Mouse (Mus musculus) lung, embryonic 16.5 days (tissue): ENCODE results near the gene Otx1. TPM values are rescaled to one million over a fixed set of nuclear protein-coding genes. Genes with fewer than 3 reads are reported as not detected.

Experiments used
- ATAC-seq: fragments of 200-750 bp; cut with Nextera tagmentation; 2 replicates; pipeline ENCODE4 v1.8.0; 2017; ENCODE audit warnings: low read depth, mild to moderate bottlenecking, moderate library complexity
- H3K27ac ChIP-seq: fragments of 300-500 bp; sonication (generic); 2 replicates; pipeline ENCODE4 v1.5.1; 2014; ENCODE audit warnings: mild to moderate bottlenecking, control low read depth, low read length
- H3K27me3 ChIP-seq: fragments of 300-500 bp; sonication (generic); 2 replicates; pipeline ENCODE4 v1.6.1; 2014; ENCODE audit warnings: low read depth, low read length, mixed read lengths; ENCODE audit not compliant: control insufficient read depth, insufficient read depth
- H3K36me3 ChIP-seq: fragments of 300-500 bp; sonication (generic); 2 replicates; pipeline ENCODE4 v1.6.1; 2014; ENCODE audit warnings: low read length; ENCODE audit not compliant: control insufficient read depth, insufficient read depth
- H3K4me1 ChIP-seq: fragments of 300-500 bp; sonication (generic); replicated peaks from 2 replicates; pipeline ENCODE4 v1.6.1; 2014; ENCODE audit warnings: low read length, mixed read lengths; ENCODE audit not compliant: control insufficient read depth, insufficient read depth
- H3K4me2 ChIP-seq: fragments of 300-500 bp; sonication (generic); 2 replicates; pipeline ENCODE4 v1.6.1; 2014; ENCODE audit warnings: low read depth, low read length, control low read depth
- H3K4me3 ChIP-seq: fragments of 300-500 bp; sonication (generic); 2 replicates; pipeline ENCODE4 v1.5.1; 2014; ENCODE audit warnings: mild to moderate bottlenecking, low read length, control low read depth
- H3K9ac ChIP-seq: fragments of 300-500 bp; sonication (generic); 2 replicates; pipeline ENCODE4 v1.6.1; 2014; ENCODE audit warnings: low read length, control low read depth
- H3K9me3 ChIP-seq: fragments of 300-500 bp; sonication (generic); 2 replicates; pipeline ENCODE4 v1.6.1; 2016; ENCODE audit warnings: low read length; ENCODE audit not compliant: control insufficient read depth
- WGBS: fragments of 180-500 bp; shearing (Covaris S2); extraction: QIAGEN DNeasy Blood & Tissue Kit; methylation state at CpG from one replicate; pipeline ENCODE4 v1.1.7; 2014; 5-methylcytosine and 5-hydroxymethylcytosine counted together
- polyA plus RNA-seq: library from polyadenylated mRNA; unstranded; fragments of >200 nt; fragmentation: Nextera tagmentation; extraction: Ambion mirVana; gene quantifications from 2 replicates; pipeline ENCODE4 v1.2.1, GENCODE M21; 2015

Gene Otx1
- polyA plus RNA-seq, 1 experiment from 2014 or later, result 0.59 TPM

DNA sequence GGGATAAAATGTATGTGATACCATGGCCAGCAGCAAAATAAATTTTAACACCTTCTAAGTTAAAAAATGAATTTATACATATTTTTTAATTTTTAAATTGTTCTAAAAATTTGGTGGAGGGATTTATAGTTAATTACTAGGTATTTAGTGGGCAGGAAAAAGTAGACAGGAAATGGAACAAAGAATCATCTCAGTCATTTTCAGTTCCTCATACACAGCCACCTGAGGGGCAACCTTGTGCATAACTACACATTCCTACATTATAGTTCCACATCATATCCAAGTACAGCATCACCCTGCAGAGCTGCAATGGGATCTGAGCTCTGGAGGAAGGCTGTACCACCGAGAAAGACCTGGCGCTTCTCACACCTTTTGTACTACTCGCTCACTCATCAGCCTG, 33.8 kb downstream of the Otx1 start:
- Histone ChIP-seq H3K27me3 (no peaks in the 10 kb centered on the region), H3K27ac (no peak overlapping the region), H3K4me1 (no peaks in the 10 kb centered on the region), H3K4me2 (no peak overlapping the region), H3K9me3 (no peaks in the 10 kb centered on the region), H3K9ac (no peak overlapping the region), H3K4me3 (no peak overlapping the region), H3K36me3 (no peaks in the 10 kb centered on the region)
- no peak for ATAC-seq
- WGBS, result 83% methylated on average over 3 of the region's 3 CpGs

DNA sequence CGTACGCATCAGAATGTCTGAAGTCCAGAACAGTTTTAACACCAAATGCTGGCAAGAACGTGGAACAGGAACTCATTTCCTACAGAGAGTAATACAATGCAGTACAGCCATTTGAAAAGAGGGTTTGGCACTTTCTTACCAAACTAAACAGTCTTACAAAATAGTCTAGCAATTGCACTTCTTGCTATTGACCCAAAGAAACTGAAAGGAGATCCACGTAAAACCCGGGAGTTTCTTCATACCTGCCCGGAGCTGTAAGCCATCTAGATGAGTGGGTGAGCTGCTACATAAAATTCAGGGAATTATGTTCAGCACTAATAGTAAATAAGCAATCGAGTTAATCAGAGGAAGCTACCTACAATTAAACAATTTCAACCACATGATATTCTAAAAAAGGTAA, 47.5 kb downstream of the Otx1 start:
- Histone ChIP-seq H3K9ac (no peak overlapping the region), H3K4me1 (no peaks in the 10 kb centered on the region), H3K36me3 (no peaks in the 10 kb centered on the region), H3K4me2 (no peak overlapping the region), H3K9me3 (no peaks in the 10 kb centered on the region), H3K27ac (no peak overlapping the region), H3K27me3 (no peaks in the 10 kb centered on the region), H3K4me3 (no peak overlapping the region)
- no peak for ATAC-seq
- 79% methylated on average over 7 of the region's 7 CpGs for WGBS

DNA sequence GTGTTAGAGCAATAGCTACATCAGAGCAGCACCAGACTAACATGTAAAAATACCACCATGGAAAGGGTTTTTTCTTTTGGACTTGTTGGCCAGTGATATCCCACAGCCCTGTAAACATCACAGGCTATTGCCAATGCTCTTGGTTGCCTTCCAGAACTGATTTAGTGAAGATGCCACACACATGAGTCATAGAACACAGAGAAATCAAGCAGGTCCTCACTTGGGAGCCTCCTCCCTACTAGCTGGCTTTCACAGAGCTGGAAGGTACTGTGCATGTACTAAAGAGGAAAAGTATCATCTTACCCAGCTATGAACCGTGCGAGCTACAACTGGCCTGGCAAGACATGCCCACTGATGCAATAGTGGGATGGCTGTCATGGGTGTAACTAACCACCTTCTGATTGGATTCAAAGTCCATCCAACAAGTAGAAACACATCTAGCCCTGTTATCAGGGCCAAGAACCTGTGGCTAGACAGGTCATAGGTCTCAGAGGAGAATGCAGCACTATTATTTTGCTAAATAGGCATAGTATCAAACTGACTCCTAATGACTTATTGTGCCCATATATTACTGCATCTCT, 51.0 kb downstream of the Otx1 start:
- Histone ChIP-seq H3K9ac (no peak overlapping the region), H3K36me3 (no peaks in the 10 kb centered on the region), H3K27me3 (no peaks in the 10 kb centered on the region), H3K4me2 (no peak overlapping the region), H3K4me1 (no peaks in the 10 kb centered on the region), H3K27ac (no peak overlapping the region), H3K9me3 (no peaks in the 10 kb centered on the region), H3K4me3 (no peak overlapping the region)
- WGBS, result 81% methylated on average over 2 of the region's 2 CpGs
- ATAC-seq, result no peak

DNA sequence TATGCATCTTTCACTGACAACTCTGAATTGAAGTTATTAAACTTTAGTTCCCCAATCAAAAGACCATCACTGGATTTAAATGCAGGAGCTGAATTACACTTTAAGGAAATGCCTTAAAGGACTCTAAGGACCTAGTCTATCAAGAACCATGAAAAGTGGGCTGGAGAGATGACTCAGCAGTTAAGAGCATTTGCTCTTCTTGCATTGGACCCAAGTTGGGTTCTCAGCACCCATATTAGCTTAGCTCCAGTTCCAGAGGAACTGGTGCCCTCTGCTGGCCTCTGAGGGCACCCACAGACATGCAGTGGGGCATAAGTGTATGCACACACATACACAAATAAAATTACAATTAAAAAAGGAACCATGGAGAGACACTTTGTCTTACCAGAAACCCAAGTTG, 52.6 kb downstream of the Otx1 start:
- Histone ChIP-seq H3K27ac (no peak overlapping the region), H3K9ac (no peak overlapping the region), H3K36me3 (no peaks in the 10 kb centered on the region), H3K9me3 (no peaks in the 10 kb centered on the region), H3K4me1 (no peaks in the 10 kb centered on the region), H3K27me3 (no peaks in the 10 kb centered on the region), H3K4me2 (no peak overlapping the region), H3K4me3 (no peak overlapping the region)
- ATAC-seq, result no peak
